Mouse (Mus musculus): Measurements from ENCODE around the gene Ifnl2. TPM values are rescaled to one million over a fixed set of nuclear protein-coding genes. Genes with fewer than 3 reads are reported as not detected.

Ifnl2 gene
- total and polyA plus RNA-seq, 3 experiments = not detected

DNA sequence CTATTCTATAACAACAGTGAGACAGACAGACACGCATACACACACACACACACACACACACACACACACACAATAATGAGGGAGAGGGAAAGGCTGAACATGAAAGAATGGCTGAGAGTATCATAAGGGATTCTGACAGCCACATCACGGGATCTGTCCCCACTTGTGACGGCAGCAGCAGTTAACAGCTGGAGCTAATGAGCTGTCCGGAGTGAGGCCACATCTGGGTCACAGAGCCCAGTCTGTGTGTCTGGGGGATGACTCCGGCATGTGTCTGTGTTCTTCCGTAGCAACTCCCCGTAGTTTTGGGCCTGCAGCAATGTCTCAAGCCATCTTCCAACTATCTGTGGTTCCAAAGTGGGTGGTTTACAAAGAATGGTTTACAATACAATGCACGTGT lies 21.8 kb upstream of the Ifnl2 start:
- H3K4me2 ChIP-seq (ENCODE audit: insufficient read depth, low read depth, poor library complexity, severe bottlenecking) = no peak overlapping the region
- dilution Hi-C loops (cut with MboI; ENCODE audit: extremely low pct_ligation_motif_present, extremely low pct_unique_long_range_greater_than_20kb, low sequenced_read_pairs) = no loop called here
- in situ Hi-C loops (cut with MboI; ENCODE audit: low pct_ligation_motif_present, low pct_unique_long_range_greater_than_20kb, low sequenced_read_pairs) = loop anchor here (5.0 kb wide), 2 partner anchors 35 to 95 kb away; partner anchors contain the start of gene Gmfg
- H3K9ac ChIP-seq (ENCODE audit: insufficient read depth, low read depth) = no peak overlapping the region
- TF ChIP-seq RAD21 (IDR thresholded peaks at IDR 0.05; ENCODE audit: low read depth, low read length) (no peak), CTCF (conservative IDR thresholded peaks at IDR 0.05 in 1 of 2, IDR thresholded peaks at IDR 0.05 in 1 of 2; ENCODE audit: low read depth in 2 of 2, low read length in 2 of 2) (no peak), MAFK (IDR thresholded peaks at IDR 0.05; ENCODE audit: insufficient replicate concordance, low read length) (no peak), ETS1 (conservative IDR thresholded peaks at IDR 0.05; ENCODE audit: low read depth, low read length) (no peak), MYC (IDR thresholded peaks at IDR 0.05; ENCODE audit: low read depth, low read length) (no peak), ELF1 (IDR thresholded peaks at IDR 0.05; ENCODE audit: low read depth, low read length) (no peak), E2F4 (IDR thresholded peaks at IDR 0.05; ENCODE audit: insufficient replicate concordance, low read depth, low read length) (no peak), SMC3 (IDR thresholded peaks at IDR 0.05; ENCODE audit: low read depth, low read length) (no peak), ZNF384 (IDR thresholded peaks at IDR 0.05; ENCODE audit: low read depth, low read length) (no peak), POLR2AphosphoS2 (IDR thresholded peaks at IDR 0.05; ENCODE audit: low read depth, low read length) (no peak), MAZ (IDR thresholded peaks at IDR 0.05; ENCODE audit: low read depth, low read length) (no peak), IRF4 (IDR thresholded peaks at IDR 0.05; ENCODE audit: low read depth, low read length) (no peak), USF1 (IDR thresholded peaks at IDR 0.05; ENCODE audit: low read depth, low read length) (no peak), PAX5 (IDR thresholded peaks at IDR 0.05; ENCODE audit: low read length) (no peak), CHD1 (IDR thresholded peaks at IDR 0.05; ENCODE audit: low read depth, low read length) (no peak), NRF1 (IDR thresholded peaks at IDR 0.05; ENCODE audit: low read depth, low read length) (no peak)
- H3K36me3 ChIP-seq (replicated peaks in 1 of 2; ENCODE audit: control insufficient read depth in 1 of 2, insufficient read depth in 1 of 2, low read length in 1 of 2) = no peaks in the 10 kb centered on the region
- no peaks in the 10 kb centered on the region for H3K79me2 ChIP-seq (replicated peaks; ENCODE audit: control insufficient read depth, extremely low read depth, insufficient read depth, poor library complexity, severe bottlenecking)
- H3K4me3 ChIP-seq (replicated peaks in 1 of 3; ENCODE audit: low read depth in 2 of 3, low read length in 2 of 3, poor library complexity in 1 of 3) = no peak overlapping the region
- H3K4me1 ChIP-seq (ENCODE audit: control insufficient read depth in 1 of 2, insufficient read depth in 2 of 2) = peaks cover 4 to 26% of the 10 kb centered on the region in 2 experiments
- H3K9me3 ChIP-seq (replicated peaks; ENCODE audit: low read length) = no peaks in the 10 kb centered on the region
- H3K27me3 ChIP-seq (replicated peaks) = peaks cover 8% of the 10 kb centered on the region
- no peak overlapping the region for H3K27ac ChIP-seq (ENCODE audit: insufficient read depth, low read depth)
- DNase-seq (ENCODE audit: extremely low read depth) = no peak

DNA sequence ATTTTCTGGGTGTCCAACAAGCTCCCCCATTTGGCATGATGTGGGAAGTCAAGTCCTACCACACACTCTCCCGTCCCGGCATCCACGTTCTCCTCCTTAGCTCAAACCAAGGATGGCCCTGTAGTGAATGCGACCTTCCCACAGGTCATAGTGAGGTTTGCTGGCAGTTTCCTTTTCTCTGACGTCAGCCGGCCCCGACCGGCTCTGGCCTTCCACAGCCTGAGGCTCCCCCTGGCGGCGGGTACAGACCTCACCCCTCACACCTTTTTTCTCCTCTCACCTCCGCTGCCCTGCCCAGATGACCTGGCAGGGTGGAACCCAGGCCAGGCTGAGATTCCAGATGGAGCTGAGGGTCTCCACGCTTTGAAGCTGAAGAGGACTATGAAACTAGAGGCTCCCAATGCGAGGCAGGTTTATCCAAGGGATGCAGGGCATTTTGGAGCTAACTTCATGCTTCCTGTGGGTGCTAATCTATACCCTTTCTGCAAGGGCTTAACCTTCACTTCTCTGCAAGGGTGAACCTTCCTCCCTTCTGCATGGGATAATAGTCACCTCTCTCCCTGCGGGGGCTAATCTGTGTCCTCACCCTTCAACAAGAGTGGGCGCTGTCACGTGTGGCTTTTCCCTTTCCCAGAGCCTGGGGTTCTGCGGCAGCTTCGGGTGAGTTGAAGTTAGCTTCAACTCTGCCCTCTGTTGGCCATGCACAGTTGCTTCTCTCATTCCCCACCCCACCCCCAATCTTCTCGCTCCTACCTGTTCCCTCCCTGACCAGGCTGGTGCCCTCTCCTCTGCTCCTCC lies 17.9 kb upstream of the Ifnl2 start:
- Histone ChIP-seq H3K9ac (ENCODE audit: insufficient read depth, low read depth) (no peak overlapping the region), H3K4me1 (ENCODE audit: control insufficient read depth in 1 of 2, insufficient read depth in 2 of 2) (peaks cover under 1 to 15% of the 10 kb centered on the region in 2 experiments), H3K36me3 (replicated peaks in 1 of 2; ENCODE audit: control insufficient read depth in 1 of 2, insufficient read depth in 1 of 2, low read length in 1 of 2) (no peaks in the 10 kb centered on the region), H3K27ac (ENCODE audit: insufficient read depth, low read depth) (no peak overlapping the region), H3K4me3 (replicated peaks in 1 of 3; ENCODE audit: low read depth in 2 of 3, low read length in 2 of 3, poor library complexity in 1 of 3) (no peak overlapping the region), H3K4me2 (ENCODE audit: insufficient read depth, low read depth, poor library complexity, severe bottlenecking) (peak overlapping the region; percentile 74), H3K79me2 (replicated peaks; ENCODE audit: control insufficient read depth, extremely low read depth, insufficient read depth, poor library complexity, severe bottlenecking) (no peaks in the 10 kb centered on the region), H3K9me3 (replicated peaks; ENCODE audit: low read length) (no peaks in the 10 kb centered on the region), H3K27me3 (replicated peaks) (peaks cover 12% of the 10 kb centered on the region)
- in situ Hi-C loops (cut with MboI; ENCODE audit: low pct_ligation_motif_present, low pct_unique_long_range_greater_than_20kb, low sequenced_read_pairs) (no loop called here), dilution Hi-C loops (cut with MboI; ENCODE audit: extremely low pct_ligation_motif_present, extremely low pct_unique_long_range_greater_than_20kb, low sequenced_read_pairs) (no loop called here)
- DNase-seq (ENCODE audit: extremely low read depth) = peak; percentile 86
- TF ChIP-seq USF2 (conservative IDR thresholded peaks at IDR 0.05; ENCODE audit: low read depth, low read length) (no peak), RAD21 (IDR thresholded peaks at IDR 0.05; ENCODE audit: low read depth, low read length) (peak; percentile 89), EP300 (IDR thresholded peaks at IDR 0.05; ENCODE audit: low read length) (no peak), HCFC1 (IDR thresholded peaks at IDR 0.05; ENCODE audit: low read depth, low read length) (no peak), ZC3H11A (IDR thresholded peaks at IDR 0.05; ENCODE audit: low read depth, low read length) (peak; percentile 65; the same call in 1 of the 2 replicates), TBP (conservative IDR thresholded peaks at IDR 0.05; ENCODE audit: low read depth, low read length) (no peak), UBTF (IDR thresholded peaks at IDR 0.05; ENCODE audit: low read depth, low read length) (no peak), BHLHE40 (IDR thresholded peaks at IDR 0.05; ENCODE audit: low read depth, low read length) (peak; percentile 67), KAT2A (IDR thresholded peaks at IDR 0.05; ENCODE audit: insufficient replicate concordance, low read length) (no peak), CHD2 (IDR thresholded peaks at IDR 0.05; ENCODE audit: low read length) (peak; percentile 82), SIN3A (IDR thresholded peaks at IDR 0.05; ENCODE audit: low read length) (no peak), PAX5 (IDR thresholded peaks at IDR 0.05; ENCODE audit: low read length) (no peak), CTCF (conservative IDR thresholded peaks at IDR 0.05 in 1 of 2, IDR thresholded peaks at IDR 0.05 in 1 of 2; ENCODE audit: low read depth in 2 of 2, low read length in 2 of 2) (peak; percentile 43 to 96; a peak in 3 of 4 replicates), ZKSCAN1 (IDR thresholded peaks at IDR 0.05; ENCODE audit: borderline replicate concordance, low read depth, low read length) (no peak), TCF12 (IDR thresholded peaks at IDR 0.05; ENCODE audit: low read depth, low read length) (peak; percentile 41; the same call in 1 of the 2 replicates), JUN (IDR thresholded peaks at IDR 0.05; ENCODE audit: insufficient read depth, low read depth, low read length) (peak; percentile 18; the same call in 1 of the 2 replicates), ELF1 (IDR thresholded peaks at IDR 0.05; ENCODE audit: low read depth, low read length) (no peak), GABPA (IDR thresholded peaks at IDR 0.05; ENCODE audit: insufficient replicate concordance, low read depth, low read length) (no peak), JUND (conservative IDR thresholded peaks at IDR 0.05; ENCODE audit: low read depth, low read length) (0 out of 2 replicates have a peak, but pooled peaks have one; percentile 9)
